Mouse (Mus musculus): Measurements from ENCODE around the gene Lix1l. TPM values are rescaled to one million over a fixed set of nuclear protein-coding genes. Genes with fewer than 3 reads are reported as not detected.

Lix1l gene
- polyA plus RNA-seq, 1 experiment from 2014 or later = 8.7 TPM

GRCm38 (mm10) chr3:96666916-96667315, 66.0 kb downstream of the Lix1l start:
- no peak overlapping the region for H3K9ac ChIP-seq
- 93% methylated on average over 5 of the region's 5 CpGs for WGBS
- no peaks in the 10 kb centered on the region for H3K9me3 ChIP-seq (replicated peaks)
- no peak overlapping the region for H3K4me3 ChIP-seq (replicated peaks)
- ATAC-seq (ENCODE audit: insufficient number of reproducible peaks, low FRiP score, low TSS enrichment, low read depth) = no peak
- H3K4me1 ChIP-seq = peaks cover 27% of the 10 kb centered on the region
- no peaks in the 10 kb centered on the region for H3K36me3 ChIP-seq
- no peaks in the 10 kb centered on the region for H3K27me3 ChIP-seq
- no peak overlapping the region for H3K27ac ChIP-seq (replicated peaks)
- no peak overlapping the region for H3K4me2 ChIP-seq (replicated peaks)

GRCm38 (mm10) chr3:96667316-96667715, 66.4 kb downstream of the Lix1l start:
- Histone ChIP-seq H3K9ac (no peak overlapping the region), H3K27me3 (no peaks in the 10 kb centered on the region), H3K36me3 (no peaks in the 10 kb centered on the region), H3K9me3 (replicated peaks) (no peaks in the 10 kb centered on the region), H3K4me3 (replicated peaks) (no peak overlapping the region), H3K4me2 (replicated peaks) (no peak overlapping the region), H3K27ac (replicated peaks) (no peak overlapping the region), H3K4me1 (peaks cover 25% of the 10 kb centered on the region)
- no peak for ATAC-seq (ENCODE audit: insufficient number of reproducible peaks, low FRiP score, low TSS enrichment, low read depth)
- 51% methylated on average over 1 of the region's 1 CpGs for WGBS

DNA sequence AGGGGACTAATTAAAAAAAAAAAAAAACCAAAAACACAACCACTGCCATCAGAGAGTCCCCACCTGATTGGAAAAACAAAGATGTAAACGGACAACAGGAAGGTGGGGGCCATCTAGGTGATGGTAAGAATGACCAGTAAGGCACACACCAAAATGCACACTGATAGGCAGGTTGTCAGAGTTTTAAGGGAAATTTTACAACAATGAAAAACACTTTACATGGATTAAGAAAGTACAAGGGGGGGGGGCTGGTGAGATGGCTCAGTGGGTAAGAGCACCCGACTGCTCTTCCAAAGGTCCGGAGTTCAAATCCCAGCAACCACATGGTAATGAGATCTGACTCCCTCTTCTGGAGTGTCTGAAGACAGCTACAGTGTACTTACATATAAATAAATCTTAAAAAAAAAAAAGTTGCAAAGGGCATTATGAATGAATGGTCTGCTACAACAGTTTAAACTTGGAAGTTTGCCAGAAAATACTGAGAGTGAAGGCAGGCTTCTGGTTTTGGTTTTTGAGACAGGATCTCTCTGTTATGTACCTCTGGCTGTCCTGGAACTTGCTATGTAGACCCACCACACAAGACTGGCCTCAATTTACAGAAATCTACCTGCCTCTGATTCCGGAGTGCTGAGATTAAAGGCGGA, 67.6 kb downstream of the Lix1l start:
- Histone ChIP-seq H3K9me3 (replicated peaks) (no peaks in the 10 kb centered on the region), H3K4me2 (replicated peaks) (no peak overlapping the region), H3K4me1 (peaks cover 14% of the 10 kb centered on the region), H3K27ac (replicated peaks) (no peak overlapping the region), H3K27me3 (no peaks in the 10 kb centered on the region), H3K4me3 (replicated peaks) (no peak overlapping the region), H3K36me3 (no peaks in the 10 kb centered on the region), H3K9ac (no peak overlapping the region)
- no peak for ATAC-seq (ENCODE audit: insufficient number of reproducible peaks, low FRiP score, low TSS enrichment, low read depth)
- WGBS = 93% methylated on average over 5 of the region's 5 CpGs

- Histone ChIP-seq H3K9me3 (replicated peaks) (no peaks in the 10 kb centered on the region), H3K27me3 (no peaks in the 10 kb centered on the region), H3K4me1 (peaks cover 10% of the 10 kb centered on the region; the same call in 1 of the 2 replicates), H3K36me3 (no peaks in the 10 kb centered on the region), H3K4me2 (replicated peaks) (peak within 1 kb of the TSS; percentile 69), H3K9ac (0 out of 2 replicates have a peak within 1 kb of the TSS, but pooled peaks have one; percentile 9), H3K27ac (replicated peaks) (no peak within 1 kb of the TSS), H3K4me3 (replicated peaks) (peak within 1 kb of the TSS; percentile 45)
- WGBS = 5% methylated on average over 35 of the region's 35 CpGs
- ATAC-seq (ENCODE audit: insufficient number of reproducible peaks, low FRiP score, low TSS enrichment, low read depth) = peak; percentile 94
Measured at GRCm38 (mm10) chr3:96669727-96670468, 68.9 kb downstream of the Lix1l start, which contains the start of gene Ankrd35. Gene Ankrd35 (plus strand): TSS chr3:96670131.

DNA sequence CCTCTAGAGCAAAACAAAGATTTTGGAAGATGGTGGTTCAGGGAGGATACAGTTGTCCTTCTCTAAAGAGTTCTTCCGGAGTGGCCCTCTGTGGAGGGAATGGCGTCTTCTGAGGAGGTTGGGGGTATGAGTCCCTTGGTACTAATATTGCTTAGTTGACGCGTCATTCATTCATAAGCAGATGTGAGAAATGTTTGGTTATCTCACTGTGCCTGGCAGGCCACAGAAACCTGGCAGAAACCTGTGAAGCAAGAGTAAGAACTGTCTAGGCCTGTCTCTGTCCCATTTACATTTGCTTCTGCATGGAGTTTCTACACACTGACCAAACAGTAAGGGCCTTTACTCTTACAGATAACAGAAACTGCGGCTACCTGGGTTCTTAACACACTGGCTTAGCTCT, 70.6 kb downstream of the Lix1l start:
- Histone ChIP-seq H3K4me3 (replicated peaks) (no peak overlapping the region), H3K4me1 (peaks cover 13% of the 10 kb centered on the region; the same call in 1 of the 2 replicates), H3K36me3 (no peaks in the 10 kb centered on the region), H3K27me3 (no peaks in the 10 kb centered on the region), H3K4me2 (replicated peaks) (no peak overlapping the region), H3K9ac (no peak overlapping the region), H3K27ac (replicated peaks) (no peak overlapping the region), H3K9me3 (replicated peaks) (no peaks in the 10 kb centered on the region)
- no peak for ATAC-seq (ENCODE audit: insufficient number of reproducible peaks, low FRiP score, low TSS enrichment, low read depth)
- WGBS = 86% methylated on average over 5 of the region's 5 CpGs

GRCm38 (mm10) chr3:96673514-96673913, 72.6 kb downstream of the Lix1l start:
- WGBS = 60% methylated on average over 4 of the region's 4 CpGs
- ATAC-seq (ENCODE audit: insufficient number of reproducible peaks, low FRiP score, low TSS enrichment, low read depth) = no peak
- Histone ChIP-seq H3K27me3 (no peaks in the 10 kb centered on the region), H3K4me2 (replicated peaks) (no peak overlapping the region), H3K4me3 (replicated peaks) (no peak overlapping the region), H3K36me3 (no peaks in the 10 kb centered on the region), H3K4me1 (peaks cover 13% of the 10 kb centered on the region; the same call in 1 of the 2 replicates), H3K9ac (no peak overlapping the region), H3K9me3 (replicated peaks) (no peaks in the 10 kb centered on the region), H3K27ac (replicated peaks) (no peak overlapping the region)

- no peak for ATAC-seq (ENCODE audit: insufficient number of reproducible peaks, low FRiP score, low TSS enrichment, low read depth)
- WGBS = 8% methylated on average over 8 of the region's 8 CpGs
- Histone ChIP-seq H3K4me2 (replicated peaks) (0 out of 2 replicates have a peak overlapping the region, but pooled peaks have one; percentile 10), H3K27me3 (no peaks in the 10 kb centered on the region), H3K36me3 (no peaks in the 10 kb centered on the region), H3K4me3 (replicated peaks) (no peak overlapping the region), H3K9me3 (replicated peaks) (no peaks in the 10 kb centered on the region), H3K4me1 (peaks cover 18% of the 10 kb centered on the region), H3K9ac (no peak overlapping the region), H3K27ac (replicated peaks) (peak overlapping the region; percentile 78)
Measured at GRCm38 (mm10) chr3:96674442-96674841, 73.5 kb downstream of the Lix1l start.

GRCm38 (mm10) chr3:96675171-96675570, 74.2 kb downstream of the Lix1l start:
- WGBS = 76% methylated on average over 3 of the region's 3 CpGs
- peaks cover 19% of the 10 kb centered on the region for H3K4me1 ChIP-seq
- H3K27me3 ChIP-seq = peaks cover 3% of the 10 kb centered on the region; the same call in 1 of the 2 replicates
- no peaks in the 10 kb centered on the region for H3K36me3 ChIP-seq
- H3K27ac ChIP-seq (replicated peaks) = peak overlapping the region; percentile 78; the same call in 1 of the 2 replicates
- ATAC-seq (ENCODE audit: insufficient number of reproducible peaks, low FRiP score, low TSS enrichment, low read depth) = no peak
- H3K4me2 ChIP-seq (replicated peaks) = no peak overlapping the region
- no peak overlapping the region for H3K4me3 ChIP-seq (replicated peaks)
- H3K9ac ChIP-seq = no peak overlapping the region
- H3K9me3 ChIP-seq (replicated peaks) = no peaks in the 10 kb centered on the region

DNA sequence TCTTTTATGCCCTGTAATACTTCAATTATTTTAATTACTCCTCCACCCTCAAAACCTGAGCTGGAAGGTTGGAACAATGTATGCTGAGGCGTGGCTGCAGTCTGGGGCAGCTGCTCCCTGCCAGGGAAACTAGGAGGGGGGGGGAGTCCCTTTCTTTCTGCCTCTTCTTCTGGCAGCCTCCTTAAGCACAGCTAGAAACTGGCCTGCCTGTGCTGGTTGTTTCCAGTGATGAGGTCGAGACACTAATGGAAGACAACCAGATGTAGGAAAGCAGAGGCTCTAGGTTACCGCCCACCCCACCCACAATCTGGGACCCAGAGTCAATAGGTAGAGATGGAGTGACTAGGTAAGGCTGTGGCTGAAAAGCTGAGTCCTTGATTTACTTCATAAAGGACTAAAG, 74.7 kb downstream of the Lix1l start:
- Histone ChIP-seq H3K27me3 (peaks cover 3% of the 10 kb centered on the region; the same call in 1 of the 2 replicates), H3K4me1 (peaks cover 14% of the 10 kb centered on the region), H3K27ac (replicated peaks) (peak overlapping the region; percentile 78; the same call in 1 of the 2 replicates), H3K36me3 (no peaks in the 10 kb centered on the region), H3K4me2 (replicated peaks) (no peak overlapping the region), H3K9me3 (replicated peaks) (no peaks in the 10 kb centered on the region), H3K4me3 (replicated peaks) (no peak overlapping the region), H3K9ac (no peak overlapping the region)
- peak; percentile 11; the same call in 1 of the 2 replicates for ATAC-seq (ENCODE audit: insufficient number of reproducible peaks, low FRiP score, low TSS enrichment, low read depth)
- WGBS = 47% methylated on average over 3 of the region's 3 CpGs

Measured in embryonic facial prominence, embryonic 15.5 days (tissue).